Mouse (Mus musculus) E14TG2a.4 (cell line): Measurements from ENCODE around the gene Rnf111.
A peak's percentile ranks its signal among the peaks of the same experiment; 100 is the strongest.
"Not testable (repeated sequence)": the region's sequence is repeated elsewhere in the genome, so short reads cannot be mapped to it uniquely, and the experiment has no call there.

ENCODE experiments used
- H3K27me3 ChIP-seq: 2 replicates; pipeline ENCODE4 v1.6.1; 2014; ENCODE audit warnings: low read length, control low read depth; ENCODE audit not compliant: insufficient read depth
- H3K36me3 ChIP-seq: 2 replicates; pipeline ENCODE4 v1.6.1; 2014; ENCODE audit warnings: low read length, control low read depth; ENCODE audit not compliant: insufficient read depth
- H3K4me1 ChIP-seq: replicated peaks from 2 replicates; pipeline ENCODE4 v1.6.1; 2014; ENCODE audit warnings: low read depth, low read length, control low read depth
- H3K4me3 ChIP-seq: replicated peaks from 2 replicates; pipeline ENCODE4 v1.5.1; 2014; ENCODE audit warnings: mild to moderate bottlenecking, low read length
- H3K9me3 ChIP-seq: 2 replicates; pipeline ENCODE4 v1.6.1; 2014; ENCODE audit warnings: low read length, control low read depth
- CTCF ChIP-seq: conservative IDR thresholded peaks from 2 replicates; pipeline ENCODE4 v1.5.1; 2014; ENCODE audit warnings: low read length
- NANOG ChIP-seq: IDR thresholded peaks from 2 replicates; pipeline ENCODE4 v1.6.1; 2014; ENCODE audit warnings: borderline replicate concordance, low read length, mixed read lengths
- POU5F1 ChIP-seq: IDR thresholded peaks from 2 replicates; pipeline ENCODE4 v1.6.1; 2014; ENCODE audit warnings: low read length, borderline replicate concordance

Gene Rnf111

GRCm38 (mm10) chr9:70503626-70504041, at the start of gene Rnf111:
TSS of gene Rnf111 (minus strand) at chr9:70503725.
- peaks cover 8% of the 10 kb centered on the region for H3K27me3 ChIP-seq
- peaks cover 37% of the 10 kb centered on the region for H3K4me1 ChIP-seq
- TF ChIP-seq POU5F1 = no peak
- TF ChIP-seq CTCF = no peak
- TF ChIP-seq NANOG = no peak
- H3K9me3 ChIP-seq = no peaks in the 10 kb centered on the region
- peaks cover 6% of the 10 kb centered on the region for H3K36me3 ChIP-seq
- H3K4me3 ChIP-seq = peak within 1 kb of the TSS; percentile 90

GRCm38 (mm10) chr9:70552233-70552632, 48.7 kb upstream of the Rnf111 start:
- Histone ChIP-seq H3K4me1 (peaks cover 33% of the 10 kb centered on the region), H3K36me3 (peaks cover 37% of the 10 kb centered on the region)
- not testable (repeated sequence) for H3K4me3 ChIP-seq, H3K27me3 ChIP-seq, H3K9me3 ChIP-seq
- TF ChIP-seq CTCF = 0 out of 2 replicates have a peak, but pooled peaks have one; percentile 19

- H3K36me3 ChIP-seq = peaks cover 42% of the 10 kb centered on the region
- H3K27me3 ChIP-seq = no peaks in the 10 kb centered on the region
- H3K4me1 ChIP-seq = peaks cover 33% of the 10 kb centered on the region
- H3K9me3 ChIP-seq = no peaks in the 10 kb centered on the region
- TF ChIP-seq CTCF = no peak
- no peak for TF ChIP-seq POU5F1
- no peak overlapping the region for H3K4me3 ChIP-seq
Measured at GRCm38 (mm10) chr9:70551524-70551923, 48.0 kb upstream of the Rnf111 start.

- peaks cover 53% of the 10 kb centered on the region for H3K36me3 ChIP-seq
- no peak for TF ChIP-seq POU5F1
- TF ChIP-seq CTCF = no peak
- H3K9me3 ChIP-seq = no peaks in the 10 kb centered on the region
- no peaks in the 10 kb centered on the region for H3K27me3 ChIP-seq
- H3K4me3 ChIP-seq = no peak overlapping the region
- peaks cover 28% of the 10 kb centered on the region for H3K4me1 ChIP-seq
Measured at GRCm38 (mm10) chr9:70548304-70548703, 44.8 kb upstream of the Rnf111 start.

GRCm38 (mm10) chr9:70546576-70546975, 43.1 kb upstream of the Rnf111 start:
- H3K36me3 ChIP-seq = peaks cover 44% of the 10 kb centered on the region
- not testable (repeated sequence) for H3K4me3 ChIP-seq, H3K9me3 ChIP-seq, H3K27me3 ChIP-seq
- peaks cover 24% of the 10 kb centered on the region for H3K4me1 ChIP-seq

- H3K27me3 ChIP-seq = no peaks in the 10 kb centered on the region
- H3K9me3 ChIP-seq = no peaks in the 10 kb centered on the region
- H3K4me1 ChIP-seq = peaks cover 31% of the 10 kb centered on the region
- peaks cover 34% of the 10 kb centered on the region for H3K36me3 ChIP-seq
- H3K4me3 ChIP-seq = no peak overlapping the region
- TF ChIP-seq NANOG = no peak
- no peak for TF ChIP-seq POU5F1
- no peak for TF ChIP-seq CTCF
Measured at GRCm38 (mm10) chr9:70544831-70545230, 41.3 kb upstream of the Rnf111 start.

GRCm38 (mm10) chr9:70543985-70544384, 40.5 kb upstream of the Rnf111 start:
- no peaks in the 10 kb centered on the region for H3K27me3 ChIP-seq
- peak overlapping the region; percentile 95 for H3K4me3 ChIP-seq
- peaks cover 34% of the 10 kb centered on the region for H3K36me3 ChIP-seq
- TF ChIP-seq POU5F1 = no peak
- TF ChIP-seq CTCF = no peak
- TF ChIP-seq NANOG = no peak
- no peaks in the 10 kb centered on the region for H3K9me3 ChIP-seq
- H3K4me1 ChIP-seq = peaks cover 31% of the 10 kb centered on the region

- TF ChIP-seq POU5F1 (no peak), CTCF (no peak), NANOG (no peak)
- H3K4me3 ChIP-seq = peak overlapping the region; percentile 95
- no peaks in the 10 kb centered on the region for H3K9me3 ChIP-seq
- H3K4me1 ChIP-seq = peaks cover 27% of the 10 kb centered on the region
- no peaks in the 10 kb centered on the region for H3K27me3 ChIP-seq
- peaks cover 30% of the 10 kb centered on the region for H3K36me3 ChIP-seq
Measured at GRCm38 (mm10) chr9:70543048-70543880, 39.7 kb upstream of the Rnf111 start.

- H3K4me3 ChIP-seq = peak within 1 kb of the TSS; percentile 95
- H3K27me3 ChIP-seq = no peaks in the 10 kb centered on the region
- no peaks in the 10 kb centered on the region for H3K9me3 ChIP-seq
- peaks cover 19% of the 10 kb centered on the region for H3K4me1 ChIP-seq
- TF ChIP-seq NANOG = no peak
- no peak for TF ChIP-seq POU5F1
- TF ChIP-seq CTCF = no peak
- peaks cover 23% of the 10 kb centered on the region for H3K36me3 ChIP-seq
Measured at GRCm38 (mm10) chr9:70542305-70543041, 38.9 kb upstream of the Rnf111 start, which contains the start of gene Sltm. TSS of gene Sltm (plus strand) at chr9:70542754.
